Mouse (Mus musculus) embryonic fibroblast, embryonic 13.5 days (primary cell): ENCODE data around the gene Coro2a.

Source experiments
- CTCF ChIP-seq: IDR thresholded peaks from 2 replicates; pipeline ENCODE4 v1.5.1; 2011; ENCODE audit warnings: mild to moderate bottlenecking, control low read depth, low read length, moderate library complexity, borderline replicate concordance; ENCODE audit not compliant: insufficient read depth
- POLR2A ChIP-seq: IDR thresholded peaks from 2 replicates; pipeline ENCODE4 v1.6.1; 2011; ENCODE audit warnings: low read depth, mild to moderate bottlenecking, control low read depth, low read length, moderate library complexity

- TF ChIP-seq POLR2A (no peak), CTCF (no peak)
These were observed 75.8 kb downstream of the Coro2a start for GRCm38 (mm10) chr4:46526226-46526625.
